Mouse (Mus musculus) spleen, postnatal 14 days (tissue): ENCODE measurements at regions not wholly inside any gene's neighbourhood (a gene's known extent, or its start where the extent isn't known, plus 50 kb on each side); places are given as distances from the start of the nearest gene placed in this dataset.
"Not testable (repeated sequence)": the region's sequence is repeated elsewhere in the genome, so short reads cannot be mapped to it uniquely, and the experiment has no call there.

ENCODE experiments used
- DNase-seq, 2 experiments: peaks; one replicate each; pipeline ENCODE4 v3.0.0; 2021 to 2022; ENCODE audit warnings: low spot score in 2 of 2

DNA sequence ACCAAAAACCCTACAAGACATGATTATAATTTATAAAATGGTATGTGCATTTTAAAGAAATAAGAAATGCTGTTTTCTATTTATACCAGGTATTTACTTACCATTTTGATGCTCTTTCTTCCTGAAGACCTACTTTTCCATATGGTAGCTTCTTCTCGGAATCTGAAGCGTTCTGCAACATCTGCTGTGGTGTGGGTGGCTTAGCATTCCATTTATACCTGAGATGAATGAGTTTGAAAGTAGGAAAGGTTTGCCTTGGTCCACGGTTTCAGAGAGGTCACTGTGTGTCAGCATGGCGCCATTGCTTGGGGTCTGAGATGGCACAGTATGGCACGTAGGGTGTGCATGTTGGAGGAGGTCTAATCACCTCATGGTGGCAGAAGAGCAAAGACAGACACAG is 225.5 kb upstream of the Zfp703 start:
- DNase-seq, result no peak

GRCm38 (mm10) chr8:26756452-26756851 is 220.7 kb upstream of the Zfp703 start:
- DNase-seq, result no peak

DNA sequence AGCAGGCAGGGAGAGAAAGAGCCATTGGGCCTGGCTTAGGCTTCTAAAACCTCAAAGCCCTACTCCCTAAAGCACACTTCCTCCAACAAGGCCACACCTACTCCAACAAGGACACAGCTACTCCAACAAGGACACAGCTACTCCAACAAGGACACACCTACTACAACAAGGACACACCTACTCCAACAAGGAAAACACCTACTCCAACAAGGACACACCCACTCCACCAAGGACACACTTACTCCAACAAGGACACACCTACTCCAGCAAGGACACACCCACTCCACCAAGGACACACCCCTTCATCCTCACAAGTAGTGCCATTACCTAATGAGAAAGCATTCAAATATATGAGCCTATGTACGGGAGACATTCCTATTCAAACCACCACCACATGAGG is 216.4 kb upstream of the Zfp703 start:
- DNase-seq, result no peak

GRCm38 (mm10) chr8:26762942-26763778 is 214.0 kb upstream of the Zfp703 start:
- no peak for DNase-seq

DNA sequence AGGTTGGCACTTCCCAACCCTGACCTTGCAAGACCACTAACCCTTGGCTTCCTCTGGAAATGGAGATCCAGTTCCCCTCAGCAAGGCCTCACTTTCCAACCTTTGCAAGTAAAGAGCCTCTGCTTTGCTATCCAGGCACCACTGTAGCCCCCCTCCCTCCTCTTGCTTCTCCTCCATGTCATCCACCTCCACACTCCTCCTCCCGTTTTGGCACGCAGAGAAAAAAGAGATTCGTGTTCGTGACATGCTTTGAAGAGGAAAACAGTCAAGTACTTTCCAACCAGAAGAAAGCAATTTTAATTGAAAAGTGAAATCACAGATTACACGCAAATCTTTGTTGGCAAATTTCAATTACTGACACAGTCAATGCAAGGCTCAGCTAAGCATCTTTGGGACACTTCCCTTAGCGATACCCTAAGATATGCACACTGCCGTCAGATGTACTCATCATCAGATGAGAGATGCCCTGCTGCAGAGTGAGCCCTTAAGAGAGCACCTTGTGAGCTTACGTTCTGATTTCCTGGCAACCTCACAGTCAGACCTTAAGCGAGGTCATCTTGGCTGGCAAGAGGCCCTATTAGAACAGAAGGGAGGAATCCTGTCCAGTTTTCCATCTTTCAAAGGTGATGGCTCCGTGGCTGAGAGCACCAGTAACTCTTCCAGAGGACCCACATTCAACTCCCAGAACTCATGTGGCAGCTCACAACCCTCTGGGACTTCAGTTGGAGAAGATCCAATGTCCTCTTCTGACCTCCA is 208.5 kb upstream of the Zfp703 start:
- no peak for DNase-seq

DNA sequence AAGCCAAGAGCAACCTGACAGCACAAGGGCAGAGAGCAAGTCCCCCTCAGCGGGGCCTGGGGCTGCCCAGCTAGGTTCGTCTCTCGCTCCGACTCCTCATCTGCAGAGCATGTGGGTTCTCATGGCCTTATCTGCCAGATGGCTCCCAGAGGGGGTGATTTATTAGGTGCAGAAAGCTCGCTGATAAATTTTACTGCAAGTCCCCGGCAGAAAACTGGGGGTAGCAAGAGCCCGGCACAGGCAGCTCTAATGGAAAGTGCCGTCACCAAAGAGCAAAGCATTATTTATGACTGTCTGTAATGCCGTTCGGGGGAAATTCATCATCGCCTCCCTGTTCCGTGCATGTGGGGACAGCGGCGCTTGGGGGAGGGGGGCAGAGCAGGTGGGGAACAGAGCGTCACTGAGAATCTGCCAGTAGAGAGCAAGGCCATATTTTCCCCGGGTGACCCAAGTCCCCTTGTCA is 206.7 kb upstream of the Zfp703 start:
- no peak for DNase-seq

DNA sequence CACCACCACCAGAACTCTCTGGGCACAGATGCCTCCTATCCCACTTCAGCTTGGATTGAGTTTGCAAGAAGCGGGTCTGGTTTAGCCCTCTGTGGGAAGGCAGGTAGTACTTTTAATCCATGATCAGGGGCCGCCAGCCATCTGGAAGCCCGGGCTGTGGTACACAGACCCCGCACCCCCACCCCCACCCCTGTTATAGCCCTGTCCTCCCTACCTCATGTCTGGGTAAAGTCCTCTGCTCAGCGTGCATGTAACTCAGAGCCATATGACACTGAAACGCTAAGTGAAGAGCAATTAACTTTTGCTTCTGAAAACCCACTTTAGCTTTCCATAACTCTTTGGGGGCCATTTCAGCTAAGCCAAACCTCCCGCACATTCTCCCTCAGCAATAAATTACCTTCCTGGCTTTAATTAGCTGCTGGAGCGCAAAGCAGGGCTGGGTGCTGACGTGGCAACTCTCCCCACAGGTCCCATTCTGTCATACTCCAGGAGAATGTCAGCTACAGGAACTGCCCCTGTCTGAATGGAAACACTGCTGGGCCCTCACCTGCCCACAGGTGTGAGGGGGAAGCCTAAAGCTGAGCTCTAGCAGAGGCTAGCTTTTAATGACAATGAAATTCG is 198.1 kb upstream of the Zfp703 start:
- no peak for DNase-seq

- no peak for DNase-seq
These were observed 196.6 kb upstream of the Zfp703 start for GRCm38 (mm10) chr8:26780515-26780914.

- DNase-seq, result not testable (repeated sequence)
These were observed 194.2 kb upstream of the Zfp703 start for GRCm38 (mm10) chr8:26782936-26783335.

- no peak for DNase-seq
These were observed 192.7 kb upstream of the Zfp703 start for GRCm38 (mm10) chr8:26784381-26784780.

- DNase-seq, result no peak
These were observed 185.3 kb upstream of the Zfp703 start for GRCm38 (mm10) chr8:26791795-26792194.

GRCm38 (mm10) chr8:26793606-26794292 is 183.4 kb upstream of the Zfp703 start:
- DNase-seq, result no peak

DNA sequence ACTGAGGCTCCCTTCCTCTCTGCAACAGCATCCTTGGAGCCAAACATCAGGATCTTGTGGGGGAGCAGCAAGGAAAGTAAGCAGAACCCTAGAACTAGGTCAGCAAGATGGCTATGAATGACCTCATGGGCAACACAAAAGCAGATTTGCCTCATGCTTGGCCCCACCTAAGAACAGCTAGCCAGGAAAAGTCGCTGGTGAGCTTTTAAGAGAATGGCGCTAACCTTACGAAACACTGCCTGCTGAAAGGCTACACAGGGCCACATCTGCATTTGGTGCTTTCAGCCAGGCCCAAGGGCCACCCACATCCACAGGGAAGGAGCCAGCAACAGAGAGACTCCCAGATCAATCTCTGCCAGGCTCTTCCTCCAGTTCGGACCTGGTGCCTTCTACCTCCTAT is 182.7 kb upstream of the Zfp703 start:
- no peak for DNase-seq

DNA sequence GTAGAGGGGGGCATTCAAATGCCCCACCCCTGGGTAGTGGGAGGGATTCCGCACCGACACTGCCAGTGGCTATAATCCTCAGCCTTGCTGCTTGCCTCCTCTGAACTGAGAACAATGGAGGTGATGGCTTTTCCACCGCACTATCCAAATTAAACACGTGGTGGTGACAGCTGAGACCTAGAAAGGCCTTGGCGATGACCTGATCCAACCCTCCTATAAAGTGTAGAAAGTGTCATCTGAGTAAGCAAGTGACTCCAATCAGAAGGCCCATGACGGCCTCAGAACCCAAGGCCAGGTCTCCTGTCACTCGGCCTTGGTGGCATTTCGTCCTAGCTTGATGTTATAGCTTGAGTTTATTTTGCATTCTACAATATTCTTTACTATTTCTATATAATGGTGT is 181.5 kb upstream of the Zfp703 start:
- no peak for DNase-seq

- DNase-seq, result no peak
These were observed 177.3 kb upstream of the Zfp703 start for GRCm38 (mm10) chr8:26799814-26800213.

DNA sequence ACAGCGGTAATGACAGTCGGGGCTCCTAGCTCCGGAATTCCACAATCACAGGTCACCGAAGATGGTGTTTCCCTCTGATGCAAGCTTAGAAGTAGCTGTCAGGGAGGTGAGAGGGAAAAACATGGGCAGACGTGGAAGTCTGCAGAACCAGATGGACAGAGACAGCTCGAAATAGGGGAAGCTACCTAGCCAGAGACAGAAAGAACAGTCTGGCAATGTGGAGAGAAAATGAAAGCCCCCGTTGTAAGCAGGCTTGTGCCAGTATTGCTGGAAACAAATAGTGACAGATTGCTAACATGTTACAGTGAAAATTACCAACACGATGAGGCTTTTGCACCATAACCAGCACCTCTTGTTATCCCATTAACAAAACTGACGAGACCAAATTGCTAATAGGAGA is 173.0 kb upstream of the Zfp703 start:
- DNase-seq, result no peak

DNA sequence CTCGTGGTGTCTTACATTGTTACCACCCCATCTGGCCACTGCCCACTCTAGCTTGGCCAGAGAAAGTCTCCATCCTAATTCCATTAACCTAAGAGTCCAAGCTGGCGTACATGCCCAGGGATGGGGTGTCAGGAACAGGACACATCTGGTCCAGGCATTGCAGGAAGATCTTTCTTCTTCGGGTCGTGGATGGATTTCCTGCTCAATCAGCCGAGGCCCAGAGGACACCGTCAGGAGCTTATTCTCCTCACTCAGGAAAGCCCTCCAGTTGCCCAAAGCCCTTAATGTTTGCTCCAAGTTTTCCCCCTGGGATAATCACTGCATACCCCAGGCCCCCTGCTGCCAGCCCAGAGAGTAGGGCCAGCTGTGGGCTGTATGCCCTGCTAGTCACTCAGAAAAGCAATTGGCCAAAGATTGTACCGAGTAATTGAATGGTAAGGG is 172.2 kb upstream of the Zfp703 start:
- DNase-seq, result no peak

GRCm38 (mm10) chr8:26805371-26805821 is 171.7 kb upstream of the Zfp703 start:
- DNase-seq, result no peak

DNA sequence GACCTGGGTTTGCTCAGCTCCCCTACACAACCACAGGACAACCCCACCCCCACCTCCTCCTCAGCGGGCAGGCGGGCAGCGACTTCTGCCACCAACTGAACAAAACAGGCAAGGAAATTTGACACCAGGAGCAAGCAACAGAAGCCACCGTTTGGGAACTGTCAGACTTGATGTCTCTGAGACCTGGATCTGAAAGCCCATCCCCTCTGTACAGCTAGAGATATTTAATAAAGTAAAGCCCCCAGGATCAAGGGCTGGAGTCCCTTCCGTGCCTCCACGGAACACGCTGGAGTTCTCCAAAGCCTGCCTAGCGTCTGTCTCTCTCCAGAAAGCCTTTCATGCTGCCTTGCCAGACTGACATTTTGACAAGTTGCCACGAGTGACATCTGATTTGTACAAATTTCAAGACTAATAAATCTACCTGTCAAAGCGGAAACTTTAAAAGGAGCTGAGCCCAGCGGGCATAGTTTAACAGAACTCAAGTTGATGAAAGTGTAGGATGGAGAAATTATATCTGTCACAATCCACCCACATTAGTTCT is 168.9 kb upstream of the Zfp703 start:
- no peak for DNase-seq

DNA sequence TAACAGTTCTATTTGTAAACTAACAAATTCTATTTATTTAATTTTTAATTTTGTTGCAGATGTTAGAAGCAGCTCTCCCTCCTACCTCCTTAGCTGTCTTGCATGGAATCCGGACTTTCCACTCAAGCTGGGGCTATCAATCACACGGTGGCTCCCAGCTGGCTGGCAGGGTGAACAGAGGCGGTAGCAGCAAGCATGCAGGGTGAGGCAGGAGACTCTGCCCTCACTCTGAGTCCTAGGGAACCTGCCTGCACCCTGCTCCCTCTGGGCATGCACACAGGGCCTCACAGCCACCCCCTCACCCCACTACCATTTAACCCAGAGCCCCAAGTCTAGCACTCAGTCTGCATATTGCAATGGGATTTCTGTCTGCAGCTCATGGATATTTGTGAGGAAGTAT is 168.4 kb upstream of the Zfp703 start:
- no peak for DNase-seq

GRCm38 (mm10) chr8:26809943-26810342 is 167.2 kb upstream of the Zfp703 start:
- no peak for DNase-seq
